Mouse (Mus musculus): ENCODE measurements around the gene Tfrc. TPM values are rescaled to one million over a fixed set of nuclear protein-coding genes. Genes with fewer than 3 reads are reported as not detected.

Tfrc gene
- polyA plus RNA-seq (2017; shearing (Covaris generic)) = 10 to 100 TPM; 34.8 to 49.1 TPM

GRCm38 (mm10) chr16:32608712-32609400, at the start of gene Tfrc:
Tfrc (plus strand) TSS chr16:32608920.

GRCm38 (mm10) chr16:32643661-32644061, 34.9 kb downstream of the Tfrc start, which contains the start of gene Tnk2:
Tnk2 (plus strand) TSS chr16:32643874.

Other genes with a start within 250 kb of the Tfrc start
- not detected for gene Tm4sf19, start 208.4 kb upstream of the Tfrc start, polyA plus RNA-seq (2017; shearing (Covaris generic))
- gene Tctex1d2, start 189.2 kb upstream of the Tfrc start, polyA plus RNA-seq (2017; shearing (Covaris generic)) = 1 to 10 TPM; 1.3 to 1.8 TPM
- gene Pcyt1a, start 178.0 kb upstream of the Tfrc start, polyA plus RNA-seq (2017; shearing (Covaris generic)) = 1 to 10 TPM; 6.8 to 9.6 TPM
- not detected for gene Slc51a, start 121.0 kb upstream of the Tfrc start, polyA plus RNA-seq (2017; shearing (Covaris generic))
- under 1 TPM in 1 of 2 experiments, not detected in 1; 0.16 TPM for gene Zdhhc19, start 112.7 kb upstream of the Tfrc start, polyA plus RNA-seq (2017; shearing (Covaris generic))
- 10 to 100 TPM; 15.7 to 24.1 TPM for gene Tnk2, start 35.0 kb downstream of the Tfrc start, polyA plus RNA-seq (2017; shearing (Covaris generic))
- under 1 TPM; 0.32 to 0.44 TPM for gene Muc4, start 127.0 kb downstream of the Tfrc start, polyA plus RNA-seq (2017; shearing (Covaris generic))
- 1 to 10 TPM in 1 of 2 experiments, under 1 TPM in 1; 0.93 to 9.7 TPM for gene Muc20, start 188.5 kb downstream of the Tfrc start, polyA plus RNA-seq (2017; shearing (Covaris generic))
- gene Smbd1, start 201.6 kb downstream of the Tfrc start, polyA plus RNA-seq (2017; shearing (Covaris generic)) = not detected